Comparison of ENCODE assay signal across 9 mouse cellular contexts in genomic region chr10:77627497-77627896, GRCm38 (mm10). TPM values are rescaled to one million over a fixed set of nuclear protein-coding genes. Genes with fewer than 3 reads are reported as not detected.
A peak's percentile ranks its signal among the peaks of the same experiment; 100 is the strongest.
DNase-seq lines count a peak whose midpoint lies in the region; ATAC-seq and TF ChIP-seq lines count a peak whose summit lies in the region.
"Had no signal": no experiment of that assay in that cellular context is flagged by ENCODE, and none has a peak within 500 bp of the region (broad histone marks: within the 10 kb centered on the region; RNA-seq: fewer than 3 reads in every experiment).

No protein-coding gene starts in this region.

- H3K9me3 ChIP-seq in ES-Bruce4 (replicated peaks; ENCODE audit: control insufficient read depth, insufficient read depth, low read length, poor library complexity, severe bottlenecking): no peaks in the 10 kb centered on the region
- H3K9me3 ChIP-seq in forebrain, embryonic 14.5 days (replicated peaks; ENCODE audit: control insufficient read depth, low read length): no peaks in the 10 kb centered on the region
- no peaks in the 10 kb centered on the region for H3K9me3 ChIP-seq in lung, embryonic 15.5 days

- peak; percentile 68 for ATAC-seq in forebrain, embryonic 14.5 days
- peak; percentile 40; the same call in 1 of the 2 replicates for ATAC-seq in lung, embryonic 15.5 days (ENCODE audit: borderline replicate concordance, extremely low read depth, low FRiP score, low TSS enrichment)
- peak; percentile 86 for ATAC-seq in neutrophil, adult 5-6 weeks (ENCODE audit: extremely low read depth, insufficient number of reproducible peaks, low FRiP score, poor library complexity, severe bottlenecking)

- peak; percentile 76 for DNase-seq in c-Kit-positive CD71-positive TER-119-positive erythroid progenitor cells, embryonic 14.5 days (ENCODE audit: low spot score)
- DNase-seq in forebrain, embryonic 14.5 days (ENCODE audit: low spot score): peak; percentile 85
- DNase-seq in heart, postnatal 4 days: peak; percentile 90
- peak; percentile 60 to 93 for DNase-seq in layer of hippocampus, adult 18-20 months (ENCODE audit: low spot score in 2 of 2)
- DNase-seq in thymus, adult 2 months: peak; percentile 81

- H3K4me1 ChIP-seq in ES-Bruce4 (ENCODE audit: control insufficient read depth, insufficient read depth, low read length): peaks cover 2% of the 10 kb centered on the region
- peaks cover 18% of the 10 kb centered on the region for H3K4me1 ChIP-seq in forebrain, embryonic 14.5 days (ENCODE audit: control insufficient read depth, insufficient read depth, low read length)
- peaks cover 33% of the 10 kb centered on the region for H3K4me1 ChIP-seq in lung, embryonic 15.5 days
- H3K4me1 ChIP-seq in thymus, adult 2 months (replicated peaks; ENCODE audit: control insufficient read depth, insufficient read depth, low read length): peaks cover 5% of the 10 kb centered on the region

- no peak for TF ChIP-seq POLR2A in ES-Bruce4 (IDR thresholded peaks at IDR 0.05; ENCODE audit: insufficient read depth, low read length)
- no peak for TF ChIP-seq POLR2A in thymus, adult 2 months (IDR thresholded peaks at IDR 0.05; ENCODE audit: control insufficient read depth, extremely low read depth, insufficient read depth, low read length, poor library complexity)

- peaks cover 8% of the 10 kb centered on the region for H3K36me3 ChIP-seq in ES-Bruce4 (ENCODE audit: control insufficient read depth, insufficient read depth, low read length, poor library complexity, severe bottlenecking)
- peaks cover 16% of the 10 kb centered on the region for H3K36me3 ChIP-seq in forebrain, embryonic 14.5 days (ENCODE audit: control insufficient read depth, insufficient read depth, low read length)
- H3K36me3 ChIP-seq in lung, embryonic 15.5 days: peaks cover 11% of the 10 kb centered on the region
- peaks cover 2% of the 10 kb centered on the region; the same call in 1 of the 2 replicates for H3K36me3 ChIP-seq in thymus, adult 2 months (ENCODE audit: control insufficient read depth, insufficient read depth, low read length)

- TF ChIP-seq CTCF in ES-Bruce4 (IDR thresholded peaks at IDR 0.05; ENCODE audit: low read depth, low read length): peak; percentile 99
- TF ChIP-seq CTCF in thymus, adult 2 months (IDR thresholded peaks at IDR 0.05; ENCODE audit: borderline replicate concordance, control insufficient read depth, extremely low read depth, insufficient read depth, low read length, poor library complexity): peak; percentile 84; the same call in 1 of the 2 replicates

- H3K4me2 ChIP-seq in forebrain, embryonic 14.5 days (ENCODE audit: low read length): no peak overlapping the region
- no peak overlapping the region for H3K4me2 ChIP-seq in lung, embryonic 15.5 days

- no peaks in the 10 kb centered on the region for H3K27me3 ChIP-seq in ES-Bruce4 (ENCODE audit: control insufficient read depth, insufficient read depth, low read length, poor library complexity, severe bottlenecking)
- H3K27me3 ChIP-seq in forebrain, embryonic 14.5 days (replicated peaks; ENCODE audit: control insufficient read depth, insufficient read depth, low read length): no peaks in the 10 kb centered on the region
- H3K27me3 ChIP-seq in lung, embryonic 15.5 days: no peaks in the 10 kb centered on the region
- H3K27me3 ChIP-seq in thymus, adult 2 months (ENCODE audit: control insufficient read depth, insufficient read depth, low read length): no peaks in the 10 kb centered on the region

- no peak overlapping the region for H3K4me3 ChIP-seq in ES-Bruce4 (ENCODE audit: low read depth, low read length)
- no peak overlapping the region for H3K4me3 ChIP-seq in forebrain, embryonic 14.5 days (ENCODE audit: low read depth, low read length)
- no peak overlapping the region for H3K4me3 ChIP-seq in lung, embryonic 15.5 days
- H3K4me3 ChIP-seq in thymus, adult 2 months (ENCODE audit: control insufficient read depth, insufficient read depth, low read length): no peak overlapping the region
- H3K4me3 ChIP-seq: erythroblast, embryonic 14.5 days had no signal

- no peak overlapping the region for H3K27ac ChIP-seq in ES-Bruce4 (ENCODE audit: insufficient read depth, low read length)
- no peak overlapping the region for H3K27ac ChIP-seq in forebrain, embryonic 14.5 days (ENCODE audit: low read depth, low read length)
- no peak overlapping the region for H3K27ac ChIP-seq in lung, embryonic 15.5 days
- H3K27ac ChIP-seq in thymus, adult 2 months (ENCODE audit: control insufficient read depth, insufficient read depth, low read length): no peak overlapping the region

- TF ChIP-seq EP300 in ES-Bruce4 (IDR thresholded peaks at IDR 0.05; ENCODE audit: insufficient read depth, low read depth, low read length): no peak

- no peak overlapping the region for H3K9ac ChIP-seq in ES-Bruce4 (ENCODE audit: low read depth, poor library complexity, severe bottlenecking)
- no peak overlapping the region for H3K9ac ChIP-seq in forebrain, embryonic 14.5 days (ENCODE audit: low read length)
- no peak overlapping the region for H3K9ac ChIP-seq in lung, embryonic 15.5 days

- 32% methylated on average over 2 of the region's 2 CpGs for WGBS in forebrain, embryonic 14.5 days
- 36% methylated on average over 2 of the region's 2 CpGs for whole genome bisulfite sequencing in lung, embryonic 15.5 days
- 44% methylated on average over 2 of the region's 2 CpGs for WGBS in thymus, adult 2 months

RNA-seq across cellular contexts. Expression of gene Ube2g2, which starts 5.4 kb away (rescaled TPM):
- polyA plus RNA-seq in ES-Bruce4 (2011; ENCODE audit: insufficient read depth, insufficient read length, low read depth, missing spikeins): 40.2 and 43.2 TPM in 2 replicates
- 72.6 and 73.6 TPM in 2 replicates for polyA plus RNA-seq in forebrain, embryonic 14.5 days (2014; fragmentation: Nextera tagmentation; extraction: Ambion mirVana)
- 10 to 100 TPM; 56.1 to 63.8 TPM for total RNA-seq in heart, postnatal 4 days (2021)
- 10 to 100 TPM; 84.7 to 86.9 TPM for total RNA-seq in layer of hippocampus, adult 18-20 months (2021)
- 73.8 and 74.3 TPM in 2 replicates for polyA plus RNA-seq in lung, embryonic 15.5 days (2015; fragmentation: Nextera tagmentation; extraction: Ambion mirVana)
- total RNA-seq in neutrophil, adult 5-6 weeks (2017): 21.9 and 23.3 TPM in 2 replicates
- polyA plus RNA-seq in thymus, adult 2 months (2012; rRNA removed): 52.0 and 52.6 TPM in 2 replicates

RNA-seq across cellular contexts. Expression of gene Gm49325, which starts 21.5 kb away (rescaled TPM):
- polyA plus RNA-seq in ES-Bruce4 (2011; ENCODE audit: insufficient read depth, insufficient read length, low read depth, missing spikeins): 50.7 and 57.6 TPM in 2 replicates
- 1.7 and 16.2 TPM in 2 replicates for polyA plus RNA-seq in forebrain, embryonic 14.5 days (2014; fragmentation: Nextera tagmentation; extraction: Ambion mirVana)
- 10 to 100 TPM; 15.9 to 20.8 TPM for total RNA-seq in heart, postnatal 4 days (2021)
- total RNA-seq in layer of hippocampus, adult 18-20 months (2021): 10 to 100 TPM; 31.6 to 32.6 TPM
- 0.99 and 1.9 TPM in 2 replicates for polyA plus RNA-seq in lung, embryonic 15.5 days (2015; fragmentation: Nextera tagmentation; extraction: Ambion mirVana)
- total RNA-seq in neutrophil, adult 5-6 weeks (2017): not detected in 2 replicates
- polyA plus RNA-seq in thymus, adult 2 months (2012; rRNA removed): not detected in 2 replicates
- polyA plus RNA-seq: erythroblast, embryonic 14.5 days had no signal

RNA-seq across cellular contexts. Expression of gene Sumo3, which starts 21.6 kb away (rescaled TPM):
- polyA plus RNA-seq in ES-Bruce4 (2011; ENCODE audit: insufficient read depth, insufficient read length, low read depth, missing spikeins): 218 and 242 TPM in 2 replicates
- polyA plus RNA-seq in forebrain, embryonic 14.5 days (2014; fragmentation: Nextera tagmentation; extraction: Ambion mirVana): 277 and 308 TPM in 2 replicates
- total RNA-seq in heart, postnatal 4 days (2021): 10 to 100 TPM; 90.9 to 97.9 TPM
- 100 to 1,000 TPM; 144 to 147 TPM for total RNA-seq in layer of hippocampus, adult 18-20 months (2021)
- 350 and 361 TPM in 2 replicates for polyA plus RNA-seq in lung, embryonic 15.5 days (2015; fragmentation: Nextera tagmentation; extraction: Ambion mirVana)
- total RNA-seq in neutrophil, adult 5-6 weeks (2017): 32.6 and 52.2 TPM in 2 replicates
- 236 and 248 TPM in 2 replicates for polyA plus RNA-seq in thymus, adult 2 months (2012; rRNA removed)

RNA-seq across cellular contexts. Expression of gene Pttg1ip, which starts 46.0 kb away (rescaled TPM):
- polyA plus RNA-seq in ES-Bruce4 (2011; ENCODE audit: insufficient read depth, insufficient read length, low read depth, missing spikeins): 83.2 and 89.6 TPM in 2 replicates
- 74.1 and 85.5 TPM in 2 replicates for polyA plus RNA-seq in forebrain, embryonic 14.5 days (2014; fragmentation: Nextera tagmentation; extraction: Ambion mirVana)
- 100 to 1,000 TPM; 113 to 119 TPM for total RNA-seq in heart, postnatal 4 days (2021)
- total RNA-seq in layer of hippocampus, adult 18-20 months (2021): 10 to 100 TPM; 69.2 to 78.2 TPM
- polyA plus RNA-seq in lung, embryonic 15.5 days (2015; fragmentation: Nextera tagmentation; extraction: Ambion mirVana): 118 and 122 TPM in 2 replicates
- 78.7 and 87.5 TPM in 2 replicates for total RNA-seq in neutrophil, adult 5-6 weeks (2017)
- polyA plus RNA-seq in thymus, adult 2 months (2012; rRNA removed): 103 and 129 TPM in 2 replicates

RNA-seq across cellular contexts. Expression of gene Tspear, which starts 58.9 kb away (rescaled TPM):
- 0.91 and 1.2 TPM in 2 replicates for polyA plus RNA-seq in ES-Bruce4 (2011; ENCODE audit: insufficient read depth, insufficient read length, low read depth, missing spikeins)
- 0.45 and 0.55 TPM in 2 replicates for polyA plus RNA-seq in forebrain, embryonic 14.5 days (2014; fragmentation: Nextera tagmentation; extraction: Ambion mirVana)
- total RNA-seq in heart, postnatal 4 days (2021): not detected
- total RNA-seq in layer of hippocampus, adult 18-20 months (2021): under 1 TPM in 1 of 2 experiments, not detected in 1; 0.20 TPM
- polyA plus RNA-seq in lung, embryonic 15.5 days (2015; fragmentation: Nextera tagmentation; extraction: Ambion mirVana): 0.08 and 0.19 TPM in 2 replicates
- total RNA-seq in neutrophil, adult 5-6 weeks (2017): not detected in 2 replicates
- 0.97 and 1.3 TPM in 2 replicates for polyA plus RNA-seq in thymus, adult 2 months (2012; rRNA removed)
- polyA plus RNA-seq: erythroblast, embryonic 14.5 days had no signal
